Mouse (Mus musculus) ES-E14 (cell line): ENCODE data around the gene Xirp1.

Experiments
- CHD2 ChIP-seq: IDR thresholded peaks from 2 replicates; pipeline ENCODE4 v1.6.1; 2014; ENCODE audit warnings: mild to moderate bottlenecking, low read depth, low read length, inconsistent platforms
- HCFC1 ChIP-seq: IDR thresholded peaks from 2 replicates; pipeline ENCODE4 v1.6.1; 2012; ENCODE audit warnings: low read length, inconsistent platforms, borderline replicate concordance; ENCODE audit not compliant: insufficient read depth
- MAFK ChIP-seq: IDR thresholded peaks from 2 replicates; pipeline ENCODE4 v1.6.1; 2014; ENCODE audit warnings: mild to moderate bottlenecking, low read depth, low read length, inconsistent platforms; ENCODE audit not compliant: insufficient read depth
- ZC3H11A ChIP-seq: IDR thresholded peaks from 2 replicates; pipeline ENCODE4 v1.6.1; 2012; ENCODE audit warnings: low read depth, mild to moderate bottlenecking, inconsistent platforms, low read length, borderline replicate concordance

- no peak for TF ChIP-seq CHD2
- no peak for TF ChIP-seq MAFK
- no peak for TF ChIP-seq ZC3H11A
- no peak for TF ChIP-seq HCFC1
These were observed 8.6 kb downstream of the Xirp1 start for GRCm38 (mm10) chr9:120014828-120015227.
